Mouse (Mus musculus) liver, postnatal 0 days (tissue): Measurements from ENCODE around the gene Gdf15.

Experiments used
- CTCF ChIP-seq: sonication (generic); IDR thresholded peaks from 2 replicates; pipeline ENCODE4 v1.5.1; 2016; ENCODE audit warnings: antibody characterized with exemption, low read depth
- EP300 ChIP-seq: IDR thresholded peaks from 2 replicates; pipeline ENCODE4 v1.6.1; 2016; ENCODE audit warnings: antibody characterized with exemption, low read depth, mild to moderate bottlenecking

DNA sequence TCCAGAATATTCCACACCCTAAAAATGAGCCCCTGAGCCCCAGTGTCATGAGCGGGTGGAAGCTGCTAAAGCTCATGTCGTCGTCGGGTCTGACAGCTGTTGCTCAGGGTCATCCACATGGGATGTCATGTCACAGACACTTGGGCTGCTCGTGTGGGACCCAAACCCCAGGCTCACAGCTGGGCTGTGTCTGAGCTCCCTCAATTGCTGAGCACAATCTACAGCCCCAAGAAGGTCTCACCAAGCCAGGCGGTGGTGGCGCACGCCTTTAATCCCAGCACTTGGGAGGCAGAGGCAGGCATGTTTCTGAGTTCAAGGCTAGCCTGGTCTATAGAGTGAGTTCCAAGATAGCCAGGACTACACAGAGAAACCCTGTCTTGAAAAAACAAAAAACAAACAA lies 17.0 kb downstream of the Gdf15 start:
- TF ChIP-seq CTCF (no peak), EP300 (no peak)
